Comparison of ENCODE assay signal across 10 mouse cellular contexts in the genomic region with DNA sequence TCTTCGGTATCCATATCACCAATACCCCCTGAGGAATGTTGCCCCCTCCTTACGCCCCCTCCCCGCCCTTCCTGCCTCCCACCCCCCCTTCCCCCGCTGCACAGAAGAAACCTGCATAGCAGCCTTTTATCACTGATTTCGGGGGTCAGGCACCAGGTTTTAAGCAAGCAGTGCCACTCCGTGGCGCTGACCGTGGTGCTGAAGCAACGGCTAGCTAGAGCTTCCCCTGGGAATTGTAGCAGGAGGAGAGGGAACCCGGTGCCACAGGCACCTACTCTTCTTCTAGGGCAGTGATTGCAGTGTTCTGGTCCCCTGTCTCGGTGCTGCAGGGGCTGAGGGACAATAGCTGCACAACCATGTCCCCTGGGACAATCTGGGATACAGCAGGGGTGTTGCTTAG. TPM values are rescaled to one million over a fixed set of nuclear protein-coding genes. Genes with fewer than 3 reads are reported as not detected.
DNase-seq lines count a peak whose midpoint lies in the region; ATAC-seq and TF ChIP-seq lines count a peak whose summit lies in the region.
"Had no signal": no experiment of that assay in that cellular context is flagged by ENCODE, and none has a peak within 500 bp of the region (broad histone marks: within the 10 kb centered on the region; RNA-seq: fewer than 3 reads in every experiment).

No protein-coding gene starts in this region.

- no peak overlapping the region for H3K4me3 ChIP-seq in hindbrain, postnatal 0 days (ENCODE audit: low read length)
- H3K4me3 ChIP-seq in midbrain, embryonic 11.5 days (ENCODE audit: low read depth, low read length), result no peak overlapping the region
- H3K4me3 ChIP-seq: neural tube, embryonic 12.5 days had no signal

- no peak overlapping the region for H3K4me2 ChIP-seq in hindbrain, postnatal 0 days (ENCODE audit: low read depth, low read length)
- H3K4me2 ChIP-seq in midbrain, embryonic 11.5 days, result no peak overlapping the region
- H3K4me2 ChIP-seq: neural tube, embryonic 12.5 days had no signal

- H3K9me3 ChIP-seq in hindbrain, postnatal 0 days (ENCODE audit: low read length), result no peaks in the 10 kb centered on the region
- no peaks in the 10 kb centered on the region for H3K9me3 ChIP-seq in midbrain, embryonic 11.5 days (ENCODE audit: control insufficient read depth, low read length)
- H3K9me3 ChIP-seq: neural tube, embryonic 12.5 days had no signal

- no peaks in the 10 kb centered on the region for H3K27me3 ChIP-seq in hindbrain, postnatal 0 days (ENCODE audit: insufficient read depth, low read length)
- no peaks in the 10 kb centered on the region; the same call in 1 of the 2 replicates for H3K27me3 ChIP-seq in midbrain, embryonic 11.5 days (ENCODE audit: control insufficient read depth, insufficient read depth, low read length)
- H3K27me3 ChIP-seq: neural tube, embryonic 12.5 days had no signal

- no peak overlapping the region for H3K9ac ChIP-seq in hindbrain, postnatal 0 days (replicated peaks; ENCODE audit: low read length)
- no peak overlapping the region for H3K9ac ChIP-seq in midbrain, embryonic 11.5 days (ENCODE audit: low read length)
- H3K9ac ChIP-seq: neural tube, embryonic 12.5 days had no signal

- H3K27ac ChIP-seq in hindbrain, postnatal 0 days, result no peak overlapping the region
- H3K27ac ChIP-seq in midbrain, embryonic 11.5 days (ENCODE audit: low read depth, low read length), result no peak overlapping the region
- H3K27ac ChIP-seq: neural tube, embryonic 12.5 days had no signal

- WGBS in hindbrain, postnatal 0 days, result 4% methylated on average over 11 of the region's 11 CpGs
- WGBS in midbrain, embryonic 11.5 days, result 3% methylated on average over 11 of the region's 11 CpGs

- no peaks in the 10 kb centered on the region for H3K36me3 ChIP-seq in hindbrain, postnatal 0 days (ENCODE audit: insufficient read depth, low read length)
- H3K36me3 ChIP-seq in midbrain, embryonic 11.5 days (ENCODE audit: control insufficient read depth, insufficient read depth, low read length), result no peaks in the 10 kb centered on the region
- H3K36me3 ChIP-seq: neural tube, embryonic 12.5 days had no signal

- no peaks in the 10 kb centered on the region for H3K4me1 ChIP-seq in hindbrain, postnatal 0 days (ENCODE audit: insufficient read depth, low read length)
- no peaks in the 10 kb centered on the region for H3K4me1 ChIP-seq in midbrain, embryonic 11.5 days (ENCODE audit: control insufficient read depth, insufficient read depth, low read length)
- H3K4me1 ChIP-seq: neural tube, embryonic 12.5 days had no signal

- DNase-seq in gastrocnemius, postnatal 4 days (ENCODE audit: low spot score in 2 of 2), result peak; percentile 24 to 60
- no peak for DNase-seq in gastrocnemius, adult 8-10 months (ENCODE audit: low spot score in 2 of 2)
- DNase-seq in 416B (ENCODE audit: low read depth), result peak; percentile 19
- DNase-seq in adrenal gland, postnatal 14 days, result peak; percentile 89
- peak; percentile 78 for DNase-seq in hindbrain, postnatal 0 days (ENCODE audit: low spot score)
- peak; percentile 93 for DNase-seq in midbrain, embryonic 11.5 days (ENCODE audit: low spot score, missing footprints)
- DNase-seq in left cerebral cortex, adult 18-20 months (ENCODE audit: low spot score in 2 of 2), result no peak
- DNase-seq in frontal cortex, postnatal 25 days (ENCODE audit: low spot score in 2 of 2), result no peak

- TF ChIP-seq CTCF in hindbrain, postnatal 0 days (IDR thresholded peaks at IDR 0.05; ENCODE audit: low read depth), result no peak

- peak; percentile 29; the same call in 1 of the 2 replicates for ATAC-seq in hindbrain, postnatal 0 days
- ATAC-seq in midbrain, embryonic 11.5 days (ENCODE audit: low FRiP score), result no peak

RNA-seq across cellular contexts. Expression of gene C1ql2, which starts 50.0 kb away (rescaled TPM):
- total RNA-seq in gastrocnemius, postnatal 4 days (2021), result not detected
- total RNA-seq in gastrocnemius, adult 8-10 months (2022), result not detected
- 0.19 TPM in 1 of 2 replicates, not detected in the other for total RNA-seq in adrenal gland, postnatal 14 days (2021)
- total RNA-seq in hindbrain, postnatal 0 days (2014; rRNA removed), result 10.6 and 13.5 TPM in 2 replicates
- polyA plus RNA-seq in hindbrain, postnatal 0 days (2015; fragmentation: Nextera tagmentation; extraction: Ambion mirVana), result 7.0 and 7.9 TPM in 2 replicates
- 0.62 and 0.77 TPM in 2 replicates for polyA plus RNA-seq in midbrain, embryonic 11.5 days (2014; fragmentation: Nextera tagmentation; extraction: Ambion mirVana)
- 1 to 10 TPM; 3.2 to 3.7 TPM for total RNA-seq in left cerebral cortex, adult 18-20 months (2021)
- polyA plus RNA-seq: heart, embryonic 14.5 days had no signal

Comparison
In these comparisons a context has a peak if more than half of its experiments do, and no peak if none do; other contexts are left out.
1. DNase-seq: peak in gastrocnemius, postnatal 4 days (2 of 2), 416B (single experiment), adrenal gland, postnatal 14 days (single experiment), hindbrain, postnatal 0 days (single experiment) and midbrain, embryonic 11.5 days (single experiment); none in gastrocnemius, adult 8-10 months (0 of 2), left cerebral cortex, adult 18-20 months (0 of 2) and frontal cortex, postnatal 25 days (0 of 2).